Mouse (Mus musculus): ENCODE measurements at regions not wholly inside any gene's neighbourhood (a gene's known extent, or its start where the extent isn't known, plus 50 kb on each side); places are given as distances from the start of the nearest gene placed in this dataset.

GRCm38 (mm10) chr4:54026919-54027318, 201.1 kb downstream of the Tmem38b start:
- intact Hi-C loops (cut with DNase I): no loop called here
- no peak for DNase-seq

- no peak for DNase-seq
- intact Hi-C loops (cut with DNase I): no loop called here
Observed at GRCm38 (mm10) chr4:54027565-54028237, 201.9 kb downstream of the Tmem38b start.

GRCm38 (mm10) chr4:54045258-54046029, 219.6 kb downstream of the Tmem38b start:
- intact Hi-C loops (cut with DNase I): no loop called here
- no peak for DNase-seq

GRCm38 (mm10) chr4:54064331-54064730, 238.5 kb downstream of the Tmem38b start:
- intact Hi-C loops (cut with DNase I): no loop called here
- DNase-seq: no peak

- intact Hi-C loops (cut with DNase I): no loop called here
- DNase-seq: no peak
Observed at GRCm38 (mm10) chr4:54071951-54072350, 246.1 kb downstream of the Tmem38b start.

GRCm38 (mm10) chr4:54072482-54072881, 246.6 kb downstream of the Tmem38b start:
- DNase-seq: no peak

GRCm38 (mm10) chr4:54072932-54073331, 247.1 kb downstream of the Tmem38b start:
- intact Hi-C loops (cut with DNase I): no loop called here
- DNase-seq: no peak

More at GRCm38 (mm10) chr4:54072482-54072881, 246.6 kb downstream of the Tmem38b start:
- intact Hi-C loops (cut with DNase I): no loop called here

- intact Hi-C loops (cut with DNase I): no loop called here
- DNase-seq: no peak
Observed at GRCm38 (mm10) chr4:54073483-54073882, 247.6 kb downstream of the Tmem38b start.

GRCm38 (mm10) chr4:54074226-54074625, 248.4 kb downstream of the Tmem38b start:
- intact Hi-C loops (cut with DNase I): no loop called here
- DNase-seq: no peak

- DNase-seq: no peak
- intact Hi-C loops (cut with DNase I): no loop called here
Observed at GRCm38 (mm10) chr4:54080526-54080925, 254.7 kb downstream of the Tmem38b start.

- no peak for DNase-seq
- intact Hi-C loops (cut with DNase I): no loop called here
Observed at GRCm38 (mm10) chr4:54081411-54081810, 255.6 kb downstream of the Tmem38b start.

GRCm38 (mm10) chr4:54084747-54085146, 258.9 kb downstream of the Tmem38b start:
- DNase-seq: no peak
- intact Hi-C loops (cut with DNase I): no loop called here

GRCm38 (mm10) chr4:54094285-54094997, 268.6 kb downstream of the Tmem38b start:
- no peak for DNase-seq
- intact Hi-C loops (cut with DNase I): no loop called here

GRCm38 (mm10) chr4:54095200-54095930, 269.5 kb downstream of the Tmem38b start:
- intact Hi-C loops (cut with DNase I): no loop called here
- DNase-seq: no peak

- DNase-seq: no peak
- intact Hi-C loops (cut with DNase I): no loop called here
Observed at GRCm38 (mm10) chr4:54097543-54097942, 271.7 kb downstream of the Tmem38b start.

GRCm38 (mm10) chr4:54100282-54100681, 274.4 kb downstream of the Tmem38b start:
- intact Hi-C loops (cut with DNase I): no loop called here
- no peak for DNase-seq

- DNase-seq: no peak
- intact Hi-C loops (cut with DNase I): no loop called here
Observed at GRCm38 (mm10) chr4:54106976-54107375, 281.1 kb downstream of the Tmem38b start.

GRCm38 (mm10) chr4:54116310-54116709, 290.5 kb downstream of the Tmem38b start:
- intact Hi-C loops (cut with DNase I): no loop called here
- DNase-seq: no peak

GRCm38 (mm10) chr4:54118179-54118846, 292.5 kb downstream of the Tmem38b start:
- no peak for DNase-seq
- intact Hi-C loops (cut with DNase I): no loop called here
